Mouse (Mus musculus): ENCODE data around the gene Lamtor3. TPM values are rescaled to one million over a fixed set of nuclear protein-coding genes. Genes with fewer than 3 reads are reported as not detected.
A peak's percentile ranks its signal among the peaks of the same experiment; 100 is the strongest.

Lamtor3 gene
- polyA plus RNA-seq, 1 experiment from 2014 or later, result 108 TPM

GRCm38 (mm10) chr3:137951819-137952218, 33.5 kb downstream of the Lamtor3 start:
- H3K27me3 ChIP-seq, result no peaks in the 10 kb centered on the region
- H3K9ac ChIP-seq, result no peak overlapping the region
- no peak for ATAC-seq (replicated peaks; ENCODE audit: insufficient number of reproducible peaks, insufficient read depth, low FRiP score, low read depth)
- H3K4me3 ChIP-seq, result no peak overlapping the region
- peaks cover 38% of the 10 kb centered on the region for H3K4me1 ChIP-seq (replicated peaks)
- H3K36me3 ChIP-seq, result no peaks in the 10 kb centered on the region
- peak overlapping the region; percentile 72 for H3K27ac ChIP-seq
- H3K4me2 ChIP-seq, result no peak overlapping the region
- H3K9me3 ChIP-seq (replicated peaks), result no peaks in the 10 kb centered on the region
- 23% methylated on average over 7 of the region's 7 CpGs for WGBS

GRCm38 (mm10) chr3:137952225-137952913, 34.1 kb downstream of the Lamtor3 start:
- WGBS, result 42% methylated on average over 4 of the region's 4 CpGs
- Histone ChIP-seq H3K27ac (peak overlapping the region; percentile 72), H3K27me3 (no peaks in the 10 kb centered on the region), H3K36me3 (no peaks in the 10 kb centered on the region), H3K9me3 (replicated peaks) (no peaks in the 10 kb centered on the region), H3K4me3 (no peak overlapping the region), H3K9ac (no peak overlapping the region), H3K4me1 (replicated peaks) (peaks cover 38% of the 10 kb centered on the region), H3K4me2 (no peak overlapping the region)
- peak; percentile 72 for ATAC-seq (replicated peaks; ENCODE audit: insufficient number of reproducible peaks, insufficient read depth, low FRiP score, low read depth)

GRCm38 (mm10) chr3:137952914-137953880, 34.9 kb downstream of the Lamtor3 start:
- H3K9ac ChIP-seq, result no peak overlapping the region
- WGBS, result 38% methylated on average over 14 of the region's 14 CpGs
- no peak overlapping the region for H3K4me2 ChIP-seq
- H3K27me3 ChIP-seq, result no peaks in the 10 kb centered on the region
- peak; percentile 63; the same call in 1 of the 2 replicates for ATAC-seq (replicated peaks; ENCODE audit: insufficient number of reproducible peaks, insufficient read depth, low FRiP score, low read depth)
- peak overlapping the region; percentile 72 for H3K27ac ChIP-seq
- peaks cover 39% of the 10 kb centered on the region for H3K4me1 ChIP-seq (replicated peaks)
- H3K36me3 ChIP-seq, result no peaks in the 10 kb centered on the region
- H3K9me3 ChIP-seq (replicated peaks), result no peaks in the 10 kb centered on the region
- no peak overlapping the region for H3K4me3 ChIP-seq

GRCm38 (mm10) chr3:137954256-137954916, 36.1 kb downstream of the Lamtor3 start:
- Histone ChIP-seq H3K27me3 (no peaks in the 10 kb centered on the region), H3K27ac (no peak overlapping the region), H3K9ac (no peak overlapping the region), H3K36me3 (no peaks in the 10 kb centered on the region), H3K4me3 (no peak overlapping the region), H3K9me3 (replicated peaks) (no peaks in the 10 kb centered on the region), H3K4me2 (no peak overlapping the region), H3K4me1 (replicated peaks) (peaks cover 34% of the 10 kb centered on the region)
- ATAC-seq (replicated peaks; ENCODE audit: insufficient number of reproducible peaks, insufficient read depth, low FRiP score, low read depth), result no peak
- 64% methylated on average over 23 of the region's 23 CpGs for WGBS

DNA sequence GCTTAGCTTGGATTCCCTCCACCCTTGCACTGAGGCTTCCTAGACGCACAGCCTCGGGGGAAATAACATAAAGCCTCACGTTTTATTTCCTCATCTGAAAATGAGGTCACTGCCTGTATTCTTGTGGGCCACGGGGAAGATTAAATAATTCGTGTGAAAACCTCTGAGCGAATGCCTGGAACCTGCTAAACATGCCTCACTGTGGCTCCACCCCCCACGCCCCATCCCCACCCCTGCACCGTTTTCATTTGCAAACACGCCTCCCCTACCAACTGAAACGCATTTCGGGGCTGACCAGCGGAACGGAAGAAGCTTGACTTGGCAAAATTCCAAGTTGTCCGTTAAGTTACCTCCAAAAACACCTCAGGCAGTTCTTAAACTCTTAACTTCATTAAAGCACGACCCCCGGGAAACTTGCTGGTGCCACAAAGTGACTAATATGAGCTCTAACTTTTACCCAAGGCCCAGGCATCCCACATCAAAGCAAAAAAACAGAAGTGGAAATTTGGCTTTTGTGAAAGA, 37.3 kb downstream of the Lamtor3 start:
- WGBS, result 20% methylated on average over 16 of the region's 16 CpGs
- no peak overlapping the region for H3K9ac ChIP-seq
- ATAC-seq (replicated peaks; ENCODE audit: insufficient number of reproducible peaks, insufficient read depth, low FRiP score, low read depth), result no peak
- peak overlapping the region; percentile 51 for H3K4me2 ChIP-seq
- no peaks in the 10 kb centered on the region for H3K9me3 ChIP-seq (replicated peaks)
- no peak overlapping the region for H3K27ac ChIP-seq
- H3K36me3 ChIP-seq, result no peaks in the 10 kb centered on the region
- H3K27me3 ChIP-seq, result no peaks in the 10 kb centered on the region
- H3K4me1 ChIP-seq (replicated peaks), result peaks cover 34% of the 10 kb centered on the region
- peak overlapping the region; percentile 4 for H3K4me3 ChIP-seq

DNA sequence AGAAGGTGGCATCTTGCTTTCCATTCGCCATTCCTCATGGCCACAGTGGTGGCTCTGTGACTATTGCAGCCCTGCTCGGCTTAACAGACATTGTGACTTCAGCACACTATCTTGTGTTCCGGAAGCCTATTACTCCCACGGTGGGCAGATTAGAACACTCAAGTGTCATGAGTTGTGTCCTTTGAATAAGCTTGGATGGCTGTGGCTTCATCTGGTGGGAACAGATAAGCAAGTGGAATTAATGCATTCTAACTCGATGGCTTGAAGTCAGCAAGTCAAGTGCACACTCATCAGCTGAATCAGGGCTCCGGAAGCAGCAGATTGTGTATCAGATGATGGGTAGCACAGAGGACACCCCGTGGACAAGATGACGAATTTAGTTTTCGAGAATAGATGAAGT, 39.6 kb downstream of the Lamtor3 start:
- Histone ChIP-seq H3K9me3 (replicated peaks) (no peaks in the 10 kb centered on the region), H3K4me3 (no peak overlapping the region), H3K9ac (no peak overlapping the region), H3K4me1 (replicated peaks) (peaks cover 35% of the 10 kb centered on the region), H3K4me2 (no peak overlapping the region), H3K36me3 (0 out of 2 replicates have a peak, but pooled peaks cover 3% of the 10 kb centered on the region), H3K27me3 (no peaks in the 10 kb centered on the region), H3K27ac (peak overlapping the region; percentile 11; the same call in 1 of the 2 replicates)
- no peak for ATAC-seq (replicated peaks; ENCODE audit: insufficient number of reproducible peaks, insufficient read depth, low FRiP score, low read depth)
- 48% methylated on average over 9 of the region's 9 CpGs for WGBS

DNA sequence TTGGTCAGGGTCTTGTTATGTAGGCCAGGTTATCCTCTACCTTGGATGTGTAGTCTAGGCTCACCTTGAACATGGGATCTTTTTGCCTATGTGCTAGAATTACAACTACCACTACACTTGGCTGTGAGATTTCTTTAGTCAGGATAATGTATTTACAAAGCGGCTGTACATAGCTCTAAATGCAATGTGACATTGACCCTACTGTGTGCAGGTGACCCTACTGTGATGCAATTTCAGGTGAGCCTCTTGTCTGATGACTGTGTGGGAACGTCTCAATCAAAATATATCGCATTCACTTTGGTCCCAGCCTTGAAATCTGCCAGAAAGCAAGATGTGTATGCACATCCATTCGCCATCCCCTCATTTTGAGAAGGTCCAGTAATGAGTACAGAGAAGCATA, 40.0 kb downstream of the Lamtor3 start:
- H3K9ac ChIP-seq, result no peak overlapping the region
- peaks cover 34% of the 10 kb centered on the region for H3K4me1 ChIP-seq (replicated peaks)
- H3K4me2 ChIP-seq, result no peak overlapping the region
- WGBS, result 92% methylated on average over 4 of the region's 4 CpGs
- no peaks in the 10 kb centered on the region for H3K9me3 ChIP-seq (replicated peaks)
- H3K4me3 ChIP-seq, result no peak overlapping the region
- no peak overlapping the region for H3K27ac ChIP-seq
- H3K36me3 ChIP-seq, result 0 out of 2 replicates have a peak, but pooled peaks cover 3% of the 10 kb centered on the region
- no peaks in the 10 kb centered on the region for H3K27me3 ChIP-seq
- no peak for ATAC-seq (replicated peaks; ENCODE audit: insufficient number of reproducible peaks, insufficient read depth, low FRiP score, low read depth)

DNA sequence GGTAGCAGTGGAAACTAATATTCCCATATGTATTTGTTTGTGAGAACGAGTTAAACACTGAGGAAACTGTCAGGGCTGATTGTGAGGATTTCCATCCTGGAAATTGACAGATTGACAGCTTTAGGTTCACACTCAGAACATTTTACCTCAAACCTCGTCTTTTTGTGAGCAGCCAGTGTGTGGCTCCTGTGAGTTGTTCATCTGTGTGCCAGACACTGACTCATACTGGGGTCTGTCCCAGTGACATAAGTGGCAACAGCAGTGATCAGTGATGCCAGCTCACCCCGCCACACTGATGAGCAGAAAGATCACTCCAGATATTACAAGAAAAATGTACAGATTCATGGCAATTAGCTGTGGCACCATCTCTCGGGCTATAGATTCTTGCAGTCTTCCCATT, 41.1 kb downstream of the Lamtor3 start:
- Histone ChIP-seq H3K4me3 (no peak overlapping the region), H3K27ac (no peak overlapping the region), H3K4me2 (no peak overlapping the region), H3K9ac (no peak overlapping the region), H3K27me3 (no peaks in the 10 kb centered on the region), H3K9me3 (replicated peaks) (no peaks in the 10 kb centered on the region), H3K4me1 (replicated peaks) (peaks cover 32% of the 10 kb centered on the region), H3K36me3 (0 out of 2 replicates have a peak, but pooled peaks cover 3% of the 10 kb centered on the region)
- WGBS, result 73% methylated on average over 4 of the region's 4 CpGs
- no peak for ATAC-seq (replicated peaks; ENCODE audit: insufficient number of reproducible peaks, insufficient read depth, low FRiP score, low read depth)

- no peak for ATAC-seq (replicated peaks; ENCODE audit: insufficient number of reproducible peaks, insufficient read depth, low FRiP score, low read depth)
- no peak overlapping the region for H3K9ac ChIP-seq
- WGBS, result 32% methylated on average over 8 of the region's 8 CpGs
- peak overlapping the region; percentile 57 for H3K27ac ChIP-seq
- peaks cover 26% of the 10 kb centered on the region for H3K4me1 ChIP-seq (replicated peaks)
- no peaks in the 10 kb centered on the region for H3K27me3 ChIP-seq
- H3K4me2 ChIP-seq, result 0 out of 2 replicates have a peak overlapping the region, but pooled peaks have one; percentile 4
- no peak overlapping the region for H3K4me3 ChIP-seq
- H3K36me3 ChIP-seq, result 0 out of 2 replicates have a peak, but pooled peaks cover 6% of the 10 kb centered on the region
- H3K9me3 ChIP-seq (replicated peaks), result no peaks in the 10 kb centered on the region
Observed at GRCm38 (mm10) chr3:137961736-137962385, 43.6 kb downstream of the Lamtor3 start.

DNA sequence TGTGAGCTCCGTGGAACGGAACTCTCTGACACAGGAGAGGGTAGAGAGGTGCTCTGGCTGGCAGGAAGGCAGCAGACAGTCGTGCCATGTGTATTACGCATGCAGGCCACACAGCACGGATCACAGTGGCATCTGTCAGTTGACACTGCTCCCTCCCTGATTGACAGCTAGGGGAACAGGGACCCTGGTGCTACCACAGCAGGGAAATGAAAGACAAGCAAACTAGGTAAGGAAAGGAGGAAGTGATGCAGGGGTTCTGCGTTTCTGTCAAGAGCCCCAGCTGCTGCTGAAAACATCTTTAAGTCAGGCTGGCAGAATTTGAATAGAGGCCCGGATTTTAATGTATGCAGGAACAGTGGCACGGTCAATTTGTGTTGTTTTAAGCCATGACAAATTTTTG, 45.2 kb downstream of the Lamtor3 start:
- Histone ChIP-seq H3K9ac (no peak overlapping the region), H3K27ac (peak overlapping the region; percentile 57), H3K4me2 (no peak overlapping the region), H3K27me3 (no peaks in the 10 kb centered on the region), H3K36me3 (0 out of 2 replicates have a peak, but pooled peaks cover 6% of the 10 kb centered on the region), H3K9me3 (replicated peaks) (no peaks in the 10 kb centered on the region), H3K4me1 (replicated peaks) (peaks cover 33% of the 10 kb centered on the region), H3K4me3 (no peak overlapping the region)
- ATAC-seq (replicated peaks; ENCODE audit: insufficient number of reproducible peaks, insufficient read depth, low FRiP score, low read depth), result no peak
- 62% methylated on average over 8 of the region's 8 CpGs for WGBS

All from heart, embryonic 15.5 days (tissue).